Mouse (Mus musculus) lung, embryonic 16.5 days (tissue): ENCODE measurements around the gene Cxxc4. TPM values are rescaled to one million over a fixed set of nuclear protein-coding genes. Genes with fewer than 3 reads are reported as not detected.

Source experiments
- ATAC-seq: fragments of 200-750 bp; cut with Nextera tagmentation; 2 replicates; pipeline ENCODE4 v1.8.0; 2017; ENCODE audit warnings: low read depth, mild to moderate bottlenecking, moderate library complexity
- H3K27ac ChIP-seq: fragments of 300-500 bp; sonication (generic); 2 replicates; pipeline ENCODE4 v1.5.1; 2014; ENCODE audit warnings: mild to moderate bottlenecking, control low read depth, low read length
- H3K27me3 ChIP-seq: fragments of 300-500 bp; sonication (generic); 2 replicates; pipeline ENCODE4 v1.6.1; 2014; ENCODE audit warnings: low read depth, low read length, mixed read lengths; ENCODE audit not compliant: control insufficient read depth, insufficient read depth
- H3K36me3 ChIP-seq: fragments of 300-500 bp; sonication (generic); 2 replicates; pipeline ENCODE4 v1.6.1; 2014; ENCODE audit warnings: low read length; ENCODE audit not compliant: control insufficient read depth, insufficient read depth
- H3K4me1 ChIP-seq: fragments of 300-500 bp; sonication (generic); replicated peaks from 2 replicates; pipeline ENCODE4 v1.6.1; 2014; ENCODE audit warnings: low read length, mixed read lengths; ENCODE audit not compliant: control insufficient read depth, insufficient read depth
- H3K4me2 ChIP-seq: fragments of 300-500 bp; sonication (generic); 2 replicates; pipeline ENCODE4 v1.6.1; 2014; ENCODE audit warnings: low read depth, low read length, control low read depth
- H3K4me3 ChIP-seq: fragments of 300-500 bp; sonication (generic); 2 replicates; pipeline ENCODE4 v1.5.1; 2014; ENCODE audit warnings: mild to moderate bottlenecking, low read length, control low read depth
- H3K9ac ChIP-seq: fragments of 300-500 bp; sonication (generic); 2 replicates; pipeline ENCODE4 v1.6.1; 2014; ENCODE audit warnings: low read length, control low read depth
- H3K9me3 ChIP-seq: fragments of 300-500 bp; sonication (generic); 2 replicates; pipeline ENCODE4 v1.6.1; 2016; ENCODE audit warnings: low read length; ENCODE audit not compliant: control insufficient read depth
- WGBS: fragments of 180-500 bp; shearing (Covaris S2); extraction: QIAGEN DNeasy Blood & Tissue Kit; methylation state at CpG from one replicate; pipeline ENCODE4 v1.1.7; 2014; 5-methylcytosine and 5-hydroxymethylcytosine counted together
- polyA plus RNA-seq: library from polyadenylated mRNA; unstranded; fragments of >200 nt; fragmentation: Nextera tagmentation; extraction: Ambion mirVana; gene quantifications from 2 replicates; pipeline ENCODE4 v1.2.1, GENCODE M21; 2015

The Cxxc4 gene
- polyA plus RNA-seq, 1 experiment from 2014 or later, result 1.1 TPM

GRCm38 (mm10) chr3:134223956-134224355 is 12.3 kb upstream of the Cxxc4 start:
- Histone ChIP-seq H3K36me3 (no peaks in the 10 kb centered on the region), H3K4me3 (no peak overlapping the region), H3K27me3 (no peaks in the 10 kb centered on the region), H3K4me2 (no peak overlapping the region), H3K4me1 (no peaks in the 10 kb centered on the region), H3K9me3 (no peaks in the 10 kb centered on the region), H3K27ac (no peak overlapping the region), H3K9ac (no peak overlapping the region)
- WGBS, result 60% methylated on average over 7 of the region's 7 CpGs
- ATAC-seq, result no peak

- 93% methylated on average over 3 of the region's 3 CpGs for WGBS
- no peak overlapping the region for H3K4me2 ChIP-seq
- H3K4me1 ChIP-seq, result no peaks in the 10 kb centered on the region
- no peaks in the 10 kb centered on the region for H3K36me3 ChIP-seq
- no peaks in the 10 kb centered on the region for H3K27me3 ChIP-seq
- H3K9me3 ChIP-seq, result no peaks in the 10 kb centered on the region
- H3K9ac ChIP-seq, result no peak overlapping the region
- H3K27ac ChIP-seq, result no peak overlapping the region
- no peak overlapping the region for H3K4me3 ChIP-seq
- ATAC-seq, result no peak
Observed at GRCm38 (mm10) chr3:134225928-134226327, 10.4 kb upstream of the Cxxc4 start.

DNA sequence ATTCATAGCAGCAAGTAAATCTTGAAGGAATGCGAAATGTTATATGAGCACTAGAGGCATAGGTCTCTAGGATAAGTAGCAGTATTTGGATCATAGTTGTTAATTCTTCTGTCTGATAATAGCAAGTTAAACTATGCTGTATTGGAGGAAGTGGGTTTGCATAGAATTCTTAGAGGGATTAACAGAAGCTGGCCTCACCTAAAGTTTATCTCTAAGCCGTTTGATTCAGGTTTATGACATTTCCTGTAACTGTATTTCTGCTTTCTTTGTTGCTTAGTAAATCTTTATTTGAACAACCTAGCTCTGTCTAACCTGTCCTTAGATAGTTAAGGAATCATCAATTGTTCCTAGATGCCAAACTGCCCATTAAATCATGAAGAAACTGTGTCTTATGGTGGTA is 3.5 kb upstream of the Cxxc4 start:
- Histone ChIP-seq H3K9ac (no peak overlapping the region), H3K4me2 (no peak overlapping the region), H3K36me3 (no peaks in the 10 kb centered on the region), H3K27me3 (no peaks in the 10 kb centered on the region), H3K4me3 (no peak overlapping the region), H3K27ac (no peak overlapping the region), H3K9me3 (no peaks in the 10 kb centered on the region), H3K4me1 (no peaks in the 10 kb centered on the region)
- ATAC-seq, result no peak
- 71% methylated on average over 2 of the region's 2 CpGs for WGBS

DNA sequence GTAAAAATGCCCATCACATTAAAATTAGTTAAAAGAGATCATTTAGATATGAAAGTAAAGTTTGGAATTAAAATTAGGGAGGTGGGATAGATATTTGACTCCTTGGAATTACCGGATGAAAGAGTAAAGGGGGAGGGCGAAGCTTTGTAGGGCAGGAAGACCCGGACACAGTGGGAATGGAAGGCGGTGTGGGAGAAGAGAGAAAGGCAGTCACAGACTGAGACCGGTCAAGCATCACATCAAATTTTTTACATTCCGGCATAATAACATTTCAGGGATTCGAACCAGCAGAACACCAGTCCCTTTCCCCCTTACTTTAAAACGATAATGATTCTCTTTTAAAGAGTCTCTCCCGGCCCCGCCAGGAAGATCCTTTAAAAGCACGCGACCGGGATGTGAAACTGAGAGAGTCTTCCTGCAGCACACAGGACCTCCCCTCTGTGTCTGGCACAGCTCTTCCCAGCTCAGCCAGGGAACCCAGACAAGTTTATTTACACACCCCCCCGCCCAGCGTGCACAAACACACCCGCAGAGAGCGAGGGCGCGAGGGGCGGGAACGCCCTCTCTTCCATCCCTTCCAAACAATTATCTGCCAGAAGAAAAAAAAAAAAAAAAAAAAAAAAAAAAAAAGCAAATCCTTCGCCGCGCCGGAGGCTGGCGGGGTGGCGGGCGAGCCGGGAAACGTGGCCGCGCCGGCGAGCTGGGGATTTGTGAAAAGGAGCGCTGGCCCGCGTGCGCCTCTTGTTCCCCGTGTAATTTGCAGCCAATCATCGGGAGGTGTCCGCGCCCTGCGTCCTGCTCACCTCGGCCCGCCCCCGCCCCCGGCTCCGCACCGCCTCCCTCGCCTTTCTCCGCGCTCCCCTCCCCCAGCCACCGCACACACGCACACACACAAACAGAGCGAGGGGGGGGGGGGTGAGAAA is 532 bp upstream of the Cxxc4 start:
- peaks cover 6% of the 10 kb centered on the region for H3K4me1 ChIP-seq
- peak overlapping the region; percentile 63 for H3K9ac ChIP-seq
- H3K27ac ChIP-seq, result 0 out of 2 replicates have a peak overlapping the region, but pooled peaks have one; percentile 27
- ATAC-seq, result peak; percentile 84
- no peaks in the 10 kb centered on the region for H3K9me3 ChIP-seq
- no peaks in the 10 kb centered on the region for H3K27me3 ChIP-seq
- H3K4me3 ChIP-seq, result peak overlapping the region; percentile 60
- no peaks in the 10 kb centered on the region for H3K36me3 ChIP-seq
- H3K4me2 ChIP-seq, result peak overlapping the region; percentile 79
- 0% methylated on average over 42 of the region's 55 CpGs for WGBS

- Histone ChIP-seq H3K4me2 (no peak overlapping the region), H3K9me3 (no peaks in the 10 kb centered on the region), H3K27ac (no peak overlapping the region), H3K36me3 (no peaks in the 10 kb centered on the region), H3K9ac (no peak overlapping the region), H3K27me3 (no peaks in the 10 kb centered on the region), H3K4me1 (peaks cover 6% of the 10 kb centered on the region), H3K4me3 (no peak overlapping the region)
- WGBS, result 69% methylated on average over 3 of the region's 3 CpGs
- no peak for ATAC-seq
Observed at GRCm38 (mm10) chr3:134237113-134237805, 975 bp downstream of the Cxxc4 start.

DNA sequence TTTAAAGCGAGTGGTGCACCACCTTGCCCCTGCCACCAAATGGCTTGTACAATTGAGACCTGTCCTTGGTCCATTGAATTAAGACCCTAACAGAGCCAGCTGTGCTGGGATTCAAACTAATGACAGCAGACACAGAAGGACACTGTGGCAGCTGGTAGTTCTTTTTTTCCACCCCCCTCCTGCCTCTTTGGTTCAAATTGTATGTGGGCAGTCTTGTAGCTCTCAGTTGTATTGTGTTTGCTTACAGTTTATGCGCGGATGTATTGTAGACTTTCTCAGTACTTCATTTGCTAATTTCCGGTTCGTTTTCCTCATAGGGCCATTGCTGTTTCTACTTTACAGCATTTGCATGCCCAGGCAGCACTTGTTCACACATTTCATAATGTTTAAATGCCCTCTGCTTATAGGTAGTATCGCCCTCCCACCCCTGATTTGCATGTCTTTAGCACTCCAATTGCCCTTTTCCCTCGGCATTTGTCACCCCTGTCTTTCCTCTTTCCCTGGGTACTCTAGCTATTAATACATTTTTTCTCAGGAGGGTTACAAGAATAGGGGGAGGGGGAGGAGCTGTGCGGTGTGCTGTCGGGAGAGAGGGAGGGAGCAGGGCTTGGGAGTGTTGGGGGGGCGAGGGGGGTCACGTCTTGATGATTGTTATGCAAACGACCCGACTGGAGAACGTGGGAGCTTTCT is 2.5 kb downstream of the Cxxc4 start:
- no peaks in the 10 kb centered on the region for H3K36me3 ChIP-seq
- H3K4me1 ChIP-seq, result peaks cover 9% of the 10 kb centered on the region
- no peak for ATAC-seq
- peak overlapping the region; percentile 99 for H3K4me2 ChIP-seq
- H3K4me3 ChIP-seq, result peak overlapping the region; percentile 67
- no peaks in the 10 kb centered on the region for H3K9me3 ChIP-seq
- H3K9ac ChIP-seq, result peak overlapping the region; percentile 70
- no peaks in the 10 kb centered on the region for H3K27me3 ChIP-seq
- H3K27ac ChIP-seq, result no peak overlapping the region
- WGBS, result 5% methylated on average over 14 of the region's 14 CpGs

GRCm38 (mm10) chr3:134239321-134239970 is 3.2 kb downstream of the Cxxc4 start:
- no peaks in the 10 kb centered on the region for H3K9me3 ChIP-seq
- H3K4me2 ChIP-seq, result peak overlapping the region; percentile 99
- no peaks in the 10 kb centered on the region for H3K27me3 ChIP-seq
- ATAC-seq, result peak; percentile 29; the same call in 1 of the 2 replicates
- H3K27ac ChIP-seq, result peak overlapping the region; percentile 70
- peaks cover 9% of the 10 kb centered on the region for H3K4me1 ChIP-seq
- H3K9ac ChIP-seq, result peak overlapping the region; percentile 70
- WGBS, result under 1% methylated on average over 42 of the region's 51 CpGs
- peak overlapping the region; percentile 67 for H3K4me3 ChIP-seq
- H3K36me3 ChIP-seq, result no peaks in the 10 kb centered on the region

DNA sequence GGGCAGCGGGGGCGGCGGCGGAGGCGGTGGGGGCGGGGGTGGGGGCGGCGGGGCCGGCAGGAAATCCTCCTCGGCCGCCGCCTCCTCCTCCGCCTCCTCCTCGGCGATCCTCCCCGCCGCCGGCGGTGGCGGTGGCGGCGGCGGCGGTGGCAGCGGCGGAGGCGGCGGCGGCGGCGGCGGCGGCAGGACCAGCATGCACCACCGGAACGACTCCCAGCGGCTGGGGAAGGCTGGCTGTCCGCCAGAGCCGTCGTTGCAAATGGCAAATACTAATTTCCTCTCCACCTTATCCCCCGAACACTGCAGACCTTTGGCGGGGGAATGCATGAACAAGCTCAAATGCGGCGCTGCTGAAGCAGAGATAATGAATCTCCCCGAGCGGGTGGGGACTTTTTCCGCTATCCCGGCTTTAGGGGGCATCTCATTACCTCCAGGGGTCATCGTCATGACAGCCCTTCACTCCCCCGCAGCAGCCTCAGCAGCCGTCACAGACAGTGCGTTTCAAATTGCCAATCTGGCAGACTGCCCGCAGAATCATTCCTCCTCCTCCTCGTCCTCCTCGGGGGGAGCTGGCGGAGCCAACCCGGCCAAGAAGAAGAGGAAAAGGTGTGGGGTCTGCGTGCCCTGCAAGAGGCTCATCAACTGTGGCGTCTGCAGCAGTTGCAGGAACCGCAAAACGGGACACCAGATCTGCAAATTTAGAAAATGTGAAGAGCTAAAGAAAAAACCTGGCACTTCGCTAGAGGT is 3.9 kb downstream of the Cxxc4 start:
- H3K4me2 ChIP-seq, result peak overlapping the region; percentile 99
- peak overlapping the region; percentile 70 for H3K27ac ChIP-seq
- no peaks in the 10 kb centered on the region for H3K9me3 ChIP-seq
- no peaks in the 10 kb centered on the region for H3K36me3 ChIP-seq
- WGBS, result under 1% methylated on average over 28 of the region's 61 CpGs
- no peaks in the 10 kb centered on the region for H3K27me3 ChIP-seq
- H3K4me3 ChIP-seq, result peak overlapping the region; percentile 67
- H3K9ac ChIP-seq, result peak overlapping the region; percentile 70
- peak; percentile 36 for ATAC-seq
- peaks cover 9% of the 10 kb centered on the region for H3K4me1 ChIP-seq
